Mouse (Mus musculus) cerebellum, postnatal 10 days (tissue): ENCODE measurements around the gene Gal3st1.
"Not testable (repeated sequence)": the region's sequence is repeated elsewhere in the genome, so short reads cannot be mapped to it uniquely, and the experiment has no call there.

ENCODE experiments used
- DNase-seq, 2 experiments: peaks; one replicate each; pipeline ENCODE4 v3.0.0; 2021; ENCODE audit warnings: mixed read lengths in 2 of 2

The Gal3st1 gene

GRCm38 (mm10) chr11:3983291-3983862 lies at the start of gene Gal3st1:
Gene Gal3st1 (plus strand): TSS chr11:3983636.
- DNase-seq: peak in 1 of 2 experiments; percentile 37

DNA sequence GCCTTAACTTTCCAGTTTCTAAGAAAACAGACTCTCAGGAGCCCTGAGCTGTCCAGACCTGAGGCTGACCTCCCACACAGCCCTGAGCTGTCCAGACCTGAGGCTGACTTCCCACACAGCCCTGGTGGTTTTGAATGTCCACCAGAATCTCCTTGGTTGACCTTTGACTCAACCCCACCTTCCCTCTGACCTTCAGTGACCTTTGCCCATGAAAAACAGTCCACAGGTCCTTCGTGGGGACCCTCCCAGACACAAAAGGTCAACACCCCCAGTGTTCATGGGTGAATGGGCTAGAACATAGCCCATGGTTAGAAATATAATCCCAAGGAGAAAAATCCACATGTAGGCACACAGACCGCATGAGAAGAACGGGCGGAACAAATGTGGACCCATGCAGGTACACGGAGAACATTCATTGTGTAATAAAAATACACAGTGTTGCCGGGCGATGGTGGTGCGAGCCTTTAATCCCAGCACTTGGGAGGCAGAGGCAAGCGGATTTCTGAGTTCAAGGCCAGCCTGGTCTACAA lies 49.6 kb upstream of the Gal3st1 start:
- DNase-seq: no peak

DNA sequence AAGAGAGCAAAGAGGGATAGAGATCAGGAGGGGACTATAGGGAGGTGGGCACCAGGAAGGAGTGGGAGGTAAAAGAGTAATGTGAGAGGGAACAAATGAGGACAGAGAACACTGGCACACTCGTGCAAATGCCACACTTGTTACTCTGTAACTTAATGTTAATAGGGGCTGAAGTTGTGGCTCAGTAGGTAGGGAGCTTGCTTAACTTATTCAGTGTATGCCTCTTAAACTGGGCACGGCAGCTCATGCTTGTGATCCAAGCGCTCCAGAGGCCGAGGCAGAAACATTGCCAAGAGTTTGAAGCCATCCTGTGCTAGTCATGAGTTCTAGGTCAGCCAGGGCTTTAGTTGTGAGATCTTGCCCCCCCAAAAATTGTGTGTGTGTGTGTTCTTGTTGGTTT lies 48.3 kb upstream of the Gal3st1 start:
- DNase-seq: no peak

DNA sequence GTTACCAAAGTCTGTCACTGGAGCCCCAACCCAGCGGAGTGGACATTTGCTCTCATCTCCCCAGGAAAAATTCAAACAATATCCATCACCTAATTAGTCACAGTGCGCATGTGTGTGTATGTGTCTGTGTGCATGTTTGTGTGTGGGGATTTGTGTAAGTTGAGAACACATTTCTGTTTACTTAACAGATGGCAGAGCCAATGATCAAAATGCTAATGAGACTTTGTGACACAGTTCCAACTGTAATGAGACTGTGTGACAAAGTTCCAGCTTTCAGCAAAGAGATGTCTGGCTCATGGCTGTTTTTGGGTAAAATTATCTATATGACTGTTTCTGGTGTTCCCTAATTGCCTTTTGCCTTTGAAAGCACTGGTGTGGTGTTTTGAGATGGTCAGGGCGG lies 47.1 kb upstream of the Gal3st1 start:
- DNase-seq: no peak

- DNase-seq: no peak
These were observed 46.0 kb upstream of the Gal3st1 start for GRCm38 (mm10) chr11:3937321-3937874.

GRCm38 (mm10) chr11:3941371-3941770 lies 42.1 kb upstream of the Gal3st1 start:
- DNase-seq: no peak

- peak in 1 of 2 experiments; percentile 20 for DNase-seq
These were observed 37.0 kb upstream of the Gal3st1 start for GRCm38 (mm10) chr11:3946386-3946785.

DNA sequence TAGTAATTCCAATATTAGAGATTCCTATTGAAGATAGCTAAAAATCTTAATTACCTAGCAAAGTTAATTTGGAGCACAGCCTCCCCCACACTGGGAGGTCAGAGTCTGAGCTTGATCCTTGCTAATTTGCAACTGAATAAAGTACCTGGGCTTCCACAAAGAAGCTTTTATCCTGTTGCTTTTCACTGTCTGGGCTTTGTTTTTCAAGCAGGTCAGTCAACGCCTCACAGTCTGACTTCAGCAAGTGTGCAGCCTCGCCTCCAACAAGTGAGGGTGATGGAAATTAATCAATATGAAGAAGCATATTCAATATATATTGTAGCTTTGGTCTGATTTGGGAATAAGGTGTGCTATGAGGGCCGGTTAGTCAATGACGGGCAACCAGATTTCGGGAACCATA lies 28.6 kb upstream of the Gal3st1 start:
- not testable (repeated sequence) for DNase-seq

GRCm38 (mm10) chr11:3955371-3955770 lies 28.1 kb upstream of the Gal3st1 start:
- peak; percentile 28 for DNase-seq

GRCm38 (mm10) chr11:3960901-3961300 lies 22.5 kb upstream of the Gal3st1 start:
- DNase-seq: no peak

GRCm38 (mm10) chr11:3961761-3962160 lies 21.7 kb upstream of the Gal3st1 start:
- DNase-seq: no peak

GRCm38 (mm10) chr11:3963155-3963554 lies 20.3 kb upstream of the Gal3st1 start:
- DNase-seq: peak; percentile 28 to 48

DNA sequence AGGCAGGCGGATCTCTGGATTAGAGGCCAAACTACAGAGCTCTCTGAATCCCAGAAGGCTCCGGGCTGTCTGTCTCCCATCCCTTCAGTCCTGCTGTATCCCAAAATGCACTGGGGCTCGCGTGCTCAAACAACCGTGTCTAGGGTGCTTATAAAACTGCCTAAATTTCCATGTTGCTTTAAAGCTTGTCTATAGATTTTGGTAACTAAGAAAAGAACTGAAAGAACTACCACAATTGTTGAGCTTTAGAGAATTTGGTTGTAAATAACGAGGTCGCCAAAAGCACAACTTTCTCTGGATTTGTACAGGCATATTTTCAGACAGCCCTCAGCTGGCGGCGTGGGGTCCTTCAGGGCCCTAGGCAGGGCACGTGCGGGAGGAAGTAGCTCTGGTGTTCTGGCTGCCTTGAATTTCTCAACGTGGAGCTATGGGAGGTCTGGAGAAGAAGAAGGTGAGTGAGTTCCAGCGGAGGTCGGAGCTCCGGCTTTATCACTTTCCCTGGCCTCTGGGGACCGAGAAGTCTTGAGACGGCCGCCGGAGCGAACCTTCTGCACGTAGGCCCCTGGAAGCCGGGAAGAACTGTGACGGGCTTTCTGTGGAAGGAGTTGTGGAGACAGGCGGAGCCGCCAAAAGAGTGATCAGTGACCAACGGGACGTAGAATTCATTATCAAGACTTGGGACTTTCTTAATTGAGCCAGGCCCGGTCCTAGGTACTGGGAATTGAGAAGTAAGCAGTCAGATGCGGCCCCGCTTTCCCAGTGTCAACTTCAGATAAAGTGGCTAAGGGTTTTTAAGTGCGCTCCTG lies 19.6 kb upstream of the Gal3st1 start, which contains the start of gene Pes1:
Gene Pes1 (plus strand): TSS at position 366 of the 806 bp plus-strand sequence.
- DNase-seq: peak; percentile 81 to 83

- DNase-seq: no peak
These were observed 18.8 kb upstream of the Gal3st1 start for GRCm38 (mm10) chr11:3964416-3965172.

GRCm38 (mm10) chr11:3969837-3970236 lies 13.6 kb upstream of the Gal3st1 start:
- DNase-seq: peak in 1 of 2 experiments; percentile 19

GRCm38 (mm10) chr11:3970361-3970760 lies 13.1 kb upstream of the Gal3st1 start:
- no peak for DNase-seq

DNA sequence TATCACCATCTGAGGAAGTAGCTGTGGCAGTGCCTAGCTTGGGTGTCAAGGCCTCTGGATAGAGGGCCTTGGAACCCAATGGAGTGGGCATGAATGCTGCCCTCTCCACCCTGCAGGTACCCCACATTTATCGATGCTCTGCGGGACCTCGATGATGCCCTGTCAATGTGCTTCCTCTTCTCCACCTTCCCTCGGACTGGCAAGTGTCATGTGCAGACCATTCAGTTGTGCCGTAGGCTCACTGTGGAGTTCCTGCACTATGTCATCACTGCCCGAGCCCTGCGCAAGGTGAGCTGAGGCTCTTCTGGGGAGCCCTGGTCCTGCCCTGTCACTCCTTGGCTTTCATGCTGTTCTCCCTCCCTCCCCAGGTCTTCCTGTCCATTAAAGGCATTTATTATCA lies 10.4 kb upstream of the Gal3st1 start:
- DNase-seq: no peak

DNA sequence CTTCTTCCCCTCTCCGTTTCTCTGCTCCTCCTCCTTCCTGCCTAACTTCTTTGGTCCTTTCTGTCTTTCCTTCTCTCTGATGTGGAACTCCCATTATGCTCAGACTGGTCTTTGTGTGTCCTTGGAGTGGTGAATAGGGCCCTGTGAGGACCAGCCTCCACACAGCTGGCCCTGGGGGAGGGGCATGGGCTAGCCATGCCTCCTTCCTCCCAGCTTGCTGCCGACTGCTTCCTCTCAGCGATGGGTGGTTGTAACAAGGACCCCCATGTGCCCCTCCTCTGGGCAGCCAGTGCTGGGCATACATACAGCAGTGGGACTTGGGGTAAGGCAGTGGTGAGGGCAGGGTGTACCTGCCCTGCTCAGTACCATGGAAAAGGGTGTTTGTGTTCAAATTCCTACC lies 9.1 kb upstream of the Gal3st1 start:
- DNase-seq: peak; percentile 13 to 40

GRCm38 (mm10) chr11:3976678-3977077 lies 6.8 kb upstream of the Gal3st1 start, which contains the start of gene 4930556J24Rik:
Gene 4930556J24Rik (minus strand): TSS chr11:3976778.
- no peak for DNase-seq

DNA sequence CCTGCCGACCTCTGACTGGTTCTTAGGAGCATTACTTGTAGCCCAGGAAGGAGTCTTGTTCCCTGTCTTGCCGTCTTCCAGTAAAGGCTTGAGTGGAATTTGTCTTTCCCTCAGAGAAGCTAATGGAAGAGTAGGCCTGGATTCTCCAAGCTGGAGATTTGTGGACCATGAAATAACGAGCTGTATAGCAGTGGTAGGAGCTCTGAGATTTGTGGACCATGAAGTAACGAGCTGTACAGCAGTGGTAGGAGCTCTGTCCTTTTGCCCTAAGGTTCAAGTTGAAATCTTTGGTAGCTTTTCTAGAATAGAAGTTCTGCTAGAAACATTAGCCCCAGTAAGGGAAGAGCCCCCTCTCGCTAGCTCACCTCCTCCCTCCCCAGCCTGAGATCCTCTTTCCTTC lies 5.0 kb upstream of the Gal3st1 start:
- DNase-seq: no peak

- no peak for DNase-seq
These were observed 1.9 kb upstream of the Gal3st1 start for GRCm38 (mm10) chr11:3981536-3981935.

DNA sequence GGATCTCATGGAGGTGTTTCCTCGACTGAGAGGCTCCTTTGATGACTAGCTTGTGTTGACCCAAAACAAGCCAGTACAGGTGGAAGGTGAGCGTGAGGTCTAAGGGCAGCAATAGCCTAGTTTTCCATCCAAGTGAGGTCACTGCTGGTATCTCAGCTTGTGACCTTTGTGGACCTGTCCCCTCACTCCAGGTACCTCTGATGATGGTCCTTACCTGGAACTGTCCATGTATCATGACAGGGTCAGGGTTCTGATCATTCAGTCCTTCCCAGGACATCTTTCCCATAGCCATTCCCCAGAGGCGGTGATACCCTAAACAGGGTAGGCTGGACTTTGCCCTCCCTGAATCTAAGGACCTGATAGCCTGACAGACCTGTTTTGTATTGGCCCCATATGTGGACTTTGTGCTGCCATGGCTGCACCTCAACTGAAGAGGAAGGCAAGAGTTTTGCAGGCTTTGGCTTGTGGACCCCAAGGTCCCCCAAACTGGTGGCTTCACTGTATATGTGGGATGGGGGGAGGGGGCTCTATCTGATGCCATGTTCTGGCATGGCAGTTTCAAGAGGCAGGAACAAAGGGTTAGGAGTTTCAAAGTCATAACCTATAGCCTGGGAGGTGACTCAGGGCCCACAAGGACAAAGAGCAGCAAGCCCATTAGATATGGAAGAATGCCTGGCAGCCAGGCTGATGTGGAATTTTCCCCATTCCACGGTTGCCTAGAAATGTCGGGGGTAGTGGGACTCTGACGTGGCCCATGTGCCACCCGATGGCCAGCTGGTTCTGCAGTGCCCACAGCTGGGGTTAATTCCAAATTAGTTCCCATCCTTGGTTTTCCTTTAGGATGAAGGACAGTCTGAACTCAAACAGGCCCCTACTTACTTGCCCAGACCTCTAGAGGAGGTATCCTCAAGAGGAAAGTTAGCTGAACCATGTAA lies 894 bp upstream of the Gal3st1 start:
- no peak for DNase-seq
